Mouse (Mus musculus) mature B cell (primary cell): ENCODE results near the gene Smtn.

Source experiments
- in situ Hi-C: fragments of 300-500 bp; cut with MboI; formaldehyde crosslinking; loops from 2 replicates; pipeline ENCODE4 v1.14.3; 2019

Smtn gene

GRCm38 (mm10) chr11:3540451-3541085, at the start of gene Smtn:
Smtn (minus strand) TSS chr11:3540612.
- in situ Hi-C loops: loop anchor here (25.0 kb wide), 1 partner anchor 247 kb away; no protein-coding TSS in a partner anchor

- in situ Hi-C loops: no loop called here
These were observed 47.7 kb upstream of the Smtn start for GRCm38 (mm10) chr11:3588036-3588672.

- in situ Hi-C loops: no loop called here
These were observed 46.9 kb upstream of the Smtn start for GRCm38 (mm10) chr11:3587350-3587749.

GRCm38 (mm10) chr11:3585983-3586618, 45.7 kb upstream of the Smtn start:
- in situ Hi-C loops: no loop called here

GRCm38 (mm10) chr11:3583127-3583526, 42.7 kb upstream of the Smtn start:
- in situ Hi-C loops: no loop called here

GRCm38 (mm10) chr11:3581908-3582307, 41.5 kb upstream of the Smtn start:
- in situ Hi-C loops: no loop called here

GRCm38 (mm10) chr11:3580306-3581084, 40.1 kb upstream of the Smtn start:
- in situ Hi-C loops: no loop called here

- in situ Hi-C loops: no loop called here
These were observed 37.8 kb upstream of the Smtn start for GRCm38 (mm10) chr11:3578050-3578725.

- in situ Hi-C loops: no loop called here
These were observed 34.8 kb upstream of the Smtn start for GRCm38 (mm10) chr11:3575238-3575637.

GRCm38 (mm10) chr11:3573092-3573491, 32.7 kb upstream of the Smtn start:
- in situ Hi-C loops: no loop called here

- in situ Hi-C loops: no loop called here
These were observed 31.8 kb upstream of the Smtn start for GRCm38 (mm10) chr11:3572181-3572580.

- in situ Hi-C loops: no loop called here
These were observed 29.9 kb upstream of the Smtn start for GRCm38 (mm10) chr11:3570321-3570720.

- in situ Hi-C loops: no loop called here
These were observed 27.5 kb upstream of the Smtn start for GRCm38 (mm10) chr11:3567896-3568295.

GRCm38 (mm10) chr11:3566018-3566417, 25.6 kb upstream of the Smtn start:
- in situ Hi-C loops: no loop called here

GRCm38 (mm10) chr11:3564451-3564850, 24.0 kb upstream of the Smtn start:
- in situ Hi-C loops: no loop called here

GRCm38 (mm10) chr11:3563853-3564252, 23.4 kb upstream of the Smtn start:
- in situ Hi-C loops: no loop called here

- in situ Hi-C loops: no loop called here
These were observed 19.8 kb upstream of the Smtn start for GRCm38 (mm10) chr11:3560202-3560601.

GRCm38 (mm10) chr11:3557852-3558251, 17.4 kb upstream of the Smtn start:
- in situ Hi-C loops: no loop called here

GRCm38 (mm10) chr11:3554976-3555375, 14.6 kb upstream of the Smtn start:
- in situ Hi-C loops: no loop called here

GRCm38 (mm10) chr11:3549791-3550190, 9.4 kb upstream of the Smtn start:
- in situ Hi-C loops: loop anchor here (25.0 kb wide), 1 partner anchor 238 kb away; no protein-coding TSS in a partner anchor

- in situ Hi-C loops: loop anchor here (25.0 kb wide), 1 partner anchor 239 kb away; no protein-coding TSS in a partner anchor
These were observed 8.3 kb upstream of the Smtn start for GRCm38 (mm10) chr11:3548564-3549295.
